9 mouse cellular contexts compared by ENCODE assay signal in the genomic region with DNA sequence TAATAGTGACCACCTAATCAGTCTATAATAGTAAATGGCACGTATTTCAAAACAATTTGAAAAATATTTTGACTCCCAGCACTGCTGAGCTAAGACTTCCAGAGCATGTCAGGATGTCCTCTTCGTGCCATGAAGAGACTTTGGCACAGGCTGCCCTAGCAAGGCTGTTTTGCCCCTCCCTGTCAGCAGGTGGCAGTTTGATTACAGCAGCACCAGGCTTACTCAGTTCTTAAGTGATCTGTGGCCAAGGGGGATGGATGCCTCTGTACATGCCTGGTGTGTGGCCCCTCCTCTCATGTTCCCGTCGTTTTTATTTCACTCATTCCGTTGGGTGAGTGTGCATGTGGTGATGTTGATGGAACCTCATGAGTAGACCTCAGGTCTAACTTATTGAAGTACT. TPM values are rescaled to one million over a fixed set of nuclear protein-coding genes. Genes with fewer than 3 reads are reported as not detected.
DNase-seq lines count a peak whose midpoint lies in the region; ATAC-seq and TF ChIP-seq lines count a peak whose summit lies in the region.
"Had no signal": no experiment of that assay in that cellular context is flagged by ENCODE, and none has a peak within 500 bp of the region (broad histone marks: within the 10 kb centered on the region; RNA-seq: fewer than 3 reads in every experiment).

No protein-coding gene starts in this region.

- H3K27ac ChIP-seq in kidney, embryonic 15.5 days: no peak overlapping the region
- H3K27ac ChIP-seq in kidney, embryonic 14.5 days (ENCODE audit: low read depth, low read length): no peak overlapping the region
- H3K27ac ChIP-seq in stomach, postnatal 0 days (replicated peaks): no peak overlapping the region

- WGBS in kidney, embryonic 15.5 days: 51% methylated on average over 5 of the region's 5 CpGs
- 61% methylated on average over 5 of the region's 5 CpGs for WGBS in kidney, embryonic 14.5 days
- WGBS in stomach, postnatal 0 days: 52% methylated on average over 5 of the region's 5 CpGs

- no peaks in the 10 kb centered on the region for H3K36me3 ChIP-seq in kidney, embryonic 15.5 days
- H3K36me3 ChIP-seq in kidney, embryonic 14.5 days (ENCODE audit: control insufficient read depth, insufficient read depth, low read length): no peaks in the 10 kb centered on the region
- no peaks in the 10 kb centered on the region for H3K36me3 ChIP-seq in stomach, postnatal 0 days (ENCODE audit: control insufficient read depth, insufficient read depth, low read length)

- H3K27me3 ChIP-seq in kidney, embryonic 15.5 days: no peaks in the 10 kb centered on the region
- H3K27me3 ChIP-seq in kidney, embryonic 14.5 days (ENCODE audit: control insufficient read depth, insufficient read depth, low read length): no peaks in the 10 kb centered on the region
- no peaks in the 10 kb centered on the region for H3K27me3 ChIP-seq in stomach, postnatal 0 days (ENCODE audit: control insufficient read depth, insufficient read depth, low read length)

- no peak overlapping the region for H3K9ac ChIP-seq in kidney, embryonic 15.5 days
- H3K9ac ChIP-seq in kidney, embryonic 14.5 days (ENCODE audit: low read depth, low read length): no peak overlapping the region
- H3K9ac ChIP-seq in stomach, postnatal 0 days (ENCODE audit: low read length): no peak overlapping the region

- TF ChIP-seq CTCF in stomach, postnatal 0 days (IDR thresholded peaks at IDR 0.05; ENCODE audit: low read depth): peak; percentile 52

- no peaks in the 10 kb centered on the region for H3K4me1 ChIP-seq in kidney, embryonic 15.5 days
- H3K4me1 ChIP-seq in kidney, embryonic 14.5 days (ENCODE audit: control insufficient read depth, insufficient read depth, low read length): no peaks in the 10 kb centered on the region
- no peaks in the 10 kb centered on the region for H3K4me1 ChIP-seq in stomach, postnatal 0 days (replicated peaks; ENCODE audit: control insufficient read depth, insufficient read depth)

- no peak overlapping the region for H3K4me3 ChIP-seq in kidney, embryonic 15.5 days (replicated peaks)
- no peak overlapping the region for H3K4me3 ChIP-seq in kidney, embryonic 14.5 days (ENCODE audit: low read length)
- no peak overlapping the region for H3K4me3 ChIP-seq in stomach, postnatal 0 days (ENCODE audit: low read depth, low read length)

- no peak overlapping the region for H3K4me2 ChIP-seq in kidney, embryonic 15.5 days
- no peak overlapping the region for H3K4me2 ChIP-seq in kidney, embryonic 14.5 days (replicated peaks; ENCODE audit: low read depth, low read length)
- no peak overlapping the region for H3K4me2 ChIP-seq in stomach, postnatal 0 days (replicated peaks; ENCODE audit: low read depth)

- TF ChIP-seq EP300 in stomach, postnatal 0 days (optimal IDR thresholded peaks at IDR 0.05): no peak

- H3K9me3 ChIP-seq in kidney, embryonic 15.5 days (replicated peaks): no peaks in the 10 kb centered on the region
- H3K9me3 ChIP-seq in kidney, embryonic 14.5 days (ENCODE audit: control insufficient read depth, low read length): no peaks in the 10 kb centered on the region
- no peaks in the 10 kb centered on the region for H3K9me3 ChIP-seq in stomach, postnatal 0 days (ENCODE audit: control insufficient read depth, low read length)

- 0 out of 2 replicates have a peak, but pooled peaks have one; percentile 22 for ATAC-seq in kidney, embryonic 15.5 days (replicated peaks; ENCODE audit: low FRiP score)
- ATAC-seq in kidney, embryonic 14.5 days (ENCODE audit: low FRiP score, low TSS enrichment): no peak
- no peak for ATAC-seq in stomach, postnatal 0 days (ENCODE audit: low FRiP score, low TSS enrichment)
- ATAC-seq in erythroblast, adult 5-6 weeks (replicated peaks; ENCODE audit: low FRiP score, poor library complexity, severe bottlenecking): no peak

- peak; percentile 40 for DNase-seq in MN1 (ENCODE audit: low spot score)
- DNase-seq in lung, adult 18-20 months: peak; percentile 22 to 29
- no peak for DNase-seq in stomach, postnatal 0 days (ENCODE audit: low spot score)
- DNase-seq in neural tube, embryonic 10.5 days (ENCODE audit: extremely low spot score, low spot score): no peak
- no peak for DNase-seq in heart, adult 8-10 months (ENCODE audit: low spot score)
- DNase-seq: gastrocnemius, postnatal 25 days had no signal

RNA-seq across cellular contexts. Expression of gene Atp6v1g3, which starts 2.3 kb away (rescaled TPM):
- 2.6 and 3.1 TPM in 2 replicates for polyA plus RNA-seq in kidney, embryonic 15.5 days (2015; fragmentation: Nextera tagmentation; extraction: Ambion mirVana)
- polyA plus RNA-seq in kidney, embryonic 14.5 days (2014; fragmentation: Nextera tagmentation; extraction: Ambion mirVana): 0.37 and 0.95 TPM in 2 replicates
- not detected in 2 replicates for polyA plus RNA-seq in stomach, postnatal 0 days (2015; fragmentation: Nextera tagmentation; extraction: Ambion mirVana)
- total RNA-seq in heart, adult 8-10 months (2022): not detected
- not detected in 2 replicates for total RNA-seq in erythroblast, adult 5-6 weeks (2015; ENCODE audit: low replicate concordance)
- total RNA-seq in erythroblast, adult 5-6 weeks (2017; ENCODE audit: low replicate concordance): not detected in 2 replicates
- total RNA-seq: gastrocnemius, postnatal 25 days had no signal

Comparison
In these comparisons a context has a peak if more than half of its experiments do, and no peak if none do; other contexts are left out.
1. DNase-seq: peak in MN1 (single experiment) and lung, adult 18-20 months (2 of 2); none in stomach, postnatal 0 days (single experiment), neural tube, embryonic 10.5 days (single experiment) and heart, adult 8-10 months (single experiment).